Mouse (Mus musculus): ENCODE data around the gene Tlr5.
A peak's percentile ranks its signal among the peaks of the same experiment; 100 is the strongest.

The Tlr5 gene

GRCm38 (mm10) chr1:182954287-182955046 is at the start of gene Tlr5:
Gene Tlr5, plus strand, starts transcription at chr1:182954788.
- no peak for DNase-seq (ENCODE audit: low spot score)

GRCm38 (mm10) chr1:182905669-182906068 is 48.9 kb upstream of the Tlr5 start:
- no peak for DNase-seq (ENCODE audit: low spot score)

- DNase-seq (ENCODE audit: low spot score) = peak; percentile 85
Observed at GRCm38 (mm10) chr1:182908050-182909036, 46.2 kb upstream of the Tlr5 start.

GRCm38 (mm10) chr1:182909066-182909465 is 45.5 kb upstream of the Tlr5 start:
- DNase-seq (ENCODE audit: low spot score) = no peak

- no peak for DNase-seq (ENCODE audit: low spot score)
Observed at GRCm38 (mm10) chr1:182909596-182909995, 45.0 kb upstream of the Tlr5 start.

- no peak for DNase-seq (ENCODE audit: low spot score)
Observed at GRCm38 (mm10) chr1:182912591-182912990, 42.0 kb upstream of the Tlr5 start.

- DNase-seq (ENCODE audit: low spot score) = no peak
Observed at GRCm38 (mm10) chr1:182914121-182914908, 40.3 kb upstream of the Tlr5 start.

- DNase-seq (ENCODE audit: low spot score) = no peak
Observed at GRCm38 (mm10) chr1:182916166-182916565, 38.4 kb upstream of the Tlr5 start.

- DNase-seq (ENCODE audit: low spot score) = no peak
Observed at GRCm38 (mm10) chr1:182918718-182919346, 35.8 kb upstream of the Tlr5 start.

GRCm38 (mm10) chr1:182922824-182923223 is 31.8 kb upstream of the Tlr5 start:
- no peak for DNase-seq (ENCODE audit: low spot score)

- DNase-seq (ENCODE audit: low spot score) = no peak
Observed at GRCm38 (mm10) chr1:182926465-182926864, 28.1 kb upstream of the Tlr5 start.

- DNase-seq (ENCODE audit: low spot score) = no peak
Observed at GRCm38 (mm10) chr1:182927878-182928851, 26.4 kb upstream of the Tlr5 start.

GRCm38 (mm10) chr1:182935469-182935868 is 19.1 kb upstream of the Tlr5 start:
- no peak for DNase-seq (ENCODE audit: low spot score)

- DNase-seq (ENCODE audit: low spot score) = no peak
Observed at GRCm38 (mm10) chr1:182937486-182938120, 17.0 kb upstream of the Tlr5 start.

- no peak for DNase-seq (ENCODE audit: low spot score)
Observed at GRCm38 (mm10) chr1:182941921-182942320, 12.7 kb upstream of the Tlr5 start.

GRCm38 (mm10) chr1:182943911-182944310 is 10.7 kb upstream of the Tlr5 start:
- no peak for DNase-seq (ENCODE audit: low spot score)

- no peak for DNase-seq (ENCODE audit: low spot score)
Observed at GRCm38 (mm10) chr1:182944638-182945037, 9.9 kb upstream of the Tlr5 start.

GRCm38 (mm10) chr1:182945561-182945960 is 9.0 kb upstream of the Tlr5 start:
- no peak for DNase-seq (ENCODE audit: low spot score)

- DNase-seq (ENCODE audit: low spot score) = peak; percentile 47
Observed at GRCm38 (mm10) chr1:182951298-182951697, 3.3 kb upstream of the Tlr5 start.

GRCm38 (mm10) chr1:182953165-182953564 is 1.4 kb upstream of the Tlr5 start:
- DNase-seq (ENCODE audit: low spot score) = no peak

All from left cerebral cortex, adult 11 months (tissue).